Mouse (Mus musculus) cerebellum, postnatal 36 days (tissue): ENCODE results near the gene Calcoco1.

ENCODE experiments used
- DNase-seq, 2 experiments: peaks; one replicate each; pipeline ENCODE4 v3.0.0; 2021 to 2022; ENCODE audit warnings: mixed read lengths in 2 of 2

Calcoco1 gene

GRCm38 (mm10) chr15:102721980-102722475, at the start of gene Calcoco1:
Calcoco1 (minus strand) TSS chr15:102722178.
- DNase-seq = peak; percentile 94

GRCm38 (mm10) chr15:102770866-102771265, 48.9 kb upstream of the Calcoco1 start:
- no peak for DNase-seq

DNA sequence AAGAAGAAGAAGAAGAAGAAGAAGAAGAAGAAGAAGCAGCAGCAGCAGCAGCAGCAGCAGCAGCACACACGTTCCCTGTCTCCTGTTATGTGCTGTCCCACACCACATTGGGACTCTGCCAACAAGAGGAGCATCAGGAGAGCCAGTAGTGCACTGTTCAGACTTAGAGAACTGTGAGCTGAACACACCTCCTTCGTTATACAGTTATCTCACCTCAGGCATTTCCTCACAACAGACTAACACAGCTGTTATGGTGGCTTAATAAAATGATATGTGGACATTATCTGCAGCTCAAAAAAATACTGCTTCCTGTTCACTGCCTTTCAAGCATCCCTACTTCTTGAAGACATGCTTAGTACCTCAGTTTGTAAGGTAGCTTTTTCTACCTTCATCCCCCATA, 43.2 kb upstream of the Calcoco1 start:
- no peak for DNase-seq

DNA sequence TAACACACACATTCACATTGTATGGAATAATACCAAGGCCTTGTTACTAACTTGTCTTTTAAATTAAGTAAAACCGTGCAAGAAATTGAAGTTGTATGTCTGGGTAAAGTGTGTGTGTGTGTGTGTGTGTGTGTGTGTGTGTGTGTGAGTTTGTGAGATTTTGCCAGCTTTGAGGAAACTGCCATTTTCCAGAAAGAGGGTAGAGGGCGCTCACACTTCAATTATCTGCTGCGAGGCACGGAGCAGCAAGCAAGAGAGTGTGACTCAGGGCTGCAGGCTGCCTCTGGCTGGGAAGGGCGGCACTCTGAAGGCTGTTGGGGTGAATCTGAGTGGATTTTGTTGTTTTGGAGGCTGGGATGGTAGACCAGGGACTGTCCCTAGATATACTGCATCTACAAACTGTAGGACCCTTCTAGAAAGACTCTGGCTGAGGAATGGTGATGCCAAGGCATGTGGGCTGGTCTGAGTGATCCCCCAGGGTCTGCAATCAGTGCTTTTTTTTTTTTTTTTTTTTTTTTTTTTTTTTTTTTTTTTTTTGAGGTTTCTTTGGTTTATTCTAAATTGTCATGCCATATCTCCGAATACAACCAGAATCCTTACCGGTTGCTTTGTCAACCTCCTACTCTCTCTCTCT, 39.9 kb upstream of the Calcoco1 start:
- peak; percentile 45 to 50 for DNase-seq

DNA sequence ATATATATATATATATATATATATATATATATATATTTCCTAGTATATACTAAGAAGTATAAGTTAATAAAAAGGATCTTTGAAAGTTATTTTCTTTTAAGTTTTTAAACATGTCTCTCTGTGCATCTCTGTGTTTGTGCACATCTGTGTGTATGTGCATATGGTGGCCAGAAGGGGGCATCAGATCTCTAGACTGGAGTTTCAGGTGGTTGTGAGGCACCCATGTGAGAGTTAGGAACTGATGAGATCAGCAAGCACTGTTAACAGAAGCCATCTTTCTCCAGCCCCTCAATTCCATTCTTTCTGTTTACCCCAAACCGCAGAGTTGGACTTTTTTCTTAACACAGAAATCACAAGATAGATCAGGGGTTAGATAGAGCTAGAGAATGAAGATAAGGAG, 35.7 kb upstream of the Calcoco1 start:
- no peak for DNase-seq

DNA sequence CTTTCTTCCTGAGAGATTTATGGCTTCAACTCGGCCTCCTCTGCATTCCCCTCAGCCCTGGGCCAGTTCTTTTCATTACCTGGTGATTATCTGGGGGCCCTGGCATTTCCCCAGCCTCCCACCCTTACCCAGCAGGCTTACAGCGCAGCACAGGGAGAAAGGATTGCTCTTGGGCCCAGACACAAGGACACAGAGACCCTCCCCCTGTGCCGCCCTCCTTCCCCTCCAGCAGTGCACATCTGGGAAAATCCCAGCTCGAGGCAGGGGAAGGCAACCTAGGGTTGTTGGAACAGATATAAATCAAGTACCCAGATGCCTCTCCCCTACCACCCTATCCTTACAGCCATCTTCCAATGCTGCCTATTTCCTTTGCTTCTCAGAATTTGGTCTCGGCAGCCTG, 33.1 kb upstream of the Calcoco1 start:
- DNase-seq = no peak

GRCm38 (mm10) chr15:102754361-102754760, 32.4 kb upstream of the Calcoco1 start:
- DNase-seq = no peak

DNA sequence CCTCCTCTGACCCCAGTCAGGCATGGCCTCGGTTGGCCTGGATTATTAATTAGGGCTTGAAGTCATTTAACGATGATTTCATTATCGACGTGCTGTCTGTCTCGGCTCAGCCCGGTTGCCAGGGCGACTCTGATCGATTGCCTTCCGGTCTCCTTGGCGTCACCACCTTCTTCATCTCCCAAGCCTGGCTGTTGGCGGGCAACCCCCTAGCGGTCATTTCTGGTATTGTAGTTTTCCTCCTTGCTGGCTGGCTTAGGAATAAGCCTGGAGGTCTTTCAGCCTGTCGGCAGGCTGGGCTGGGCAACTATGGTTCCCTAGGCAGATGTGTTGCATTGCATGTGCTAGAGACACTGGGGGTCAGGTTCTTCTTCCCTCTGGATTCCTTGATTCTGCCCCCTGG, 31.2 kb upstream of the Calcoco1 start:
- DNase-seq = peak in 1 of 2 experiments; percentile 36

DNA sequence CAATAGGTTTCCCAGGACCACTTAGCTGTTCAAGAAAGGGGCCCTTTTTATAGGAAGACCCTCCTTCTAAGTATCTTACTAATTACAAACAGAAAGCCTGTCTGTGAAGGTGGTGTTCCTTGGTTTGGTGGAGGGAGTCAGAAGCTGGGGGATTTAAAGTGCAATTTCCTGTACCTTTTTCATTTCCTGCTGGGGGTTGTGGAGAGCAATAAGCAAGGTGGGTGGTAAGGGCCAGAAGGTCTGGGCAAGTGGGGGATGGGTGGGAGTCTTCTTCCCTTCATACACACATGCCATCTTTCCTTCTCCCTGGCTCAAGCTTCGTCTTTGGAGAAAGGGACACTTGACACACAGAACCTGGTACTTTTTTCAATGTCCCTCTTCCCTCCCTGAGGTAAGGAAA, 30.2 kb upstream of the Calcoco1 start:
- DNase-seq = no peak

DNA sequence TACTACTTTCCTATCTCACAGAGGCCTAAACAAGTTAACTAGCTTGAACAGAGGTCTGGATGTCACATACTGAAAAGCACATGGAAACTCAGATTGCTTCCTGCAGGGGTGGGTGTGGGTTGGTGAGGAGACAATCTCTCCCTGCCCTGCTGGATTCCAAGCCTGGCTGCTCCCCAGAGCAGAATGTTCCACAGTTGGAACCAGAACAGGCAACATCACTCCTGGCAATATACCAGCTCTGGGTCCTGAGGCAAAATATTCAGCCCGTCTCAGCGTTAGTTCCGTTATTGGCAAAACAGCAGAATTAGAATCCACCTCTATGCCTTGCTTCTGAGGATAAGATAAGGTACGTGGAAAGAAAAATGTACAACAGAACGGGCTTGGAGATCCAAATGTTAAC, 28.3 kb upstream of the Calcoco1 start:
- DNase-seq = no peak

DNA sequence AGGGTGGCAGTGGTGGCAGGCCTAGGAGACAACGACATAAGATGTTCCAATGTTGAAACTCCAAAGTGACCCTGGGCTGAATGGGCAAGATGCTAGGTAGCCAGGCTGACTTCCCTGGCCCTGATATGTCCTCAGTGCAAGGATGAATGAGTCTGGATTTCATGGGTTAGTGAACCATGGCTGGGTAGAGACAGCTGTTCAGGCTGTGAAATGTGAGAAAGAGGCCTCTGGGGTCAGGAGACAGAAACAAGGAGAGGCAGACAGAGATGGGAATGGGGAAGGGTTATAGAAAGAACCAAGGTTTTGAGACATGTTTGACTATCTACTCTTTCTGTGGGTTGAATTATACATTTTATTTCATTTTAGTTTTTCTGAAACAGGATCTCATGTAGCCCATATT, 27.1 kb upstream of the Calcoco1 start:
- DNase-seq = no peak

- no peak for DNase-seq
Observed at GRCm38 (mm10) chr15:102747853-102748252, 25.9 kb upstream of the Calcoco1 start.

DNA sequence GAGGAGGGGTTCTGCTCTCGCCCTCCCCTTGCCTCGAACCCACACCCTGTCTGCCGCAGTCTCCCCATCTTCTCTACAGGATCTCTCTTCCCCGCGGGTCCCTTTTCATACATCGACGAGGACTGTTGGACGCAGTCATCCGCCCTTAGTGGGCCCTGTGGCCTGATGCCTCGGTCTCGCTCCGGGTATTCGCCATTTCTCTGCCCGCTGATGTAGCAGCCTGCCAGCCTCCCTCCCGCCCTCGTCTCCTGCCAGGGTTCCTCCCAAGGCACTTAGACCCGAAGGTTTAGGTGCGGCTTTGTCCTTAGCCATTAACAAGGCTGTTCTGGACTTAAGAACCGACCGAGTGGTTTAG, 25.3 kb upstream of the Calcoco1 start:
- DNase-seq = peak; percentile 61 to 68

DNA sequence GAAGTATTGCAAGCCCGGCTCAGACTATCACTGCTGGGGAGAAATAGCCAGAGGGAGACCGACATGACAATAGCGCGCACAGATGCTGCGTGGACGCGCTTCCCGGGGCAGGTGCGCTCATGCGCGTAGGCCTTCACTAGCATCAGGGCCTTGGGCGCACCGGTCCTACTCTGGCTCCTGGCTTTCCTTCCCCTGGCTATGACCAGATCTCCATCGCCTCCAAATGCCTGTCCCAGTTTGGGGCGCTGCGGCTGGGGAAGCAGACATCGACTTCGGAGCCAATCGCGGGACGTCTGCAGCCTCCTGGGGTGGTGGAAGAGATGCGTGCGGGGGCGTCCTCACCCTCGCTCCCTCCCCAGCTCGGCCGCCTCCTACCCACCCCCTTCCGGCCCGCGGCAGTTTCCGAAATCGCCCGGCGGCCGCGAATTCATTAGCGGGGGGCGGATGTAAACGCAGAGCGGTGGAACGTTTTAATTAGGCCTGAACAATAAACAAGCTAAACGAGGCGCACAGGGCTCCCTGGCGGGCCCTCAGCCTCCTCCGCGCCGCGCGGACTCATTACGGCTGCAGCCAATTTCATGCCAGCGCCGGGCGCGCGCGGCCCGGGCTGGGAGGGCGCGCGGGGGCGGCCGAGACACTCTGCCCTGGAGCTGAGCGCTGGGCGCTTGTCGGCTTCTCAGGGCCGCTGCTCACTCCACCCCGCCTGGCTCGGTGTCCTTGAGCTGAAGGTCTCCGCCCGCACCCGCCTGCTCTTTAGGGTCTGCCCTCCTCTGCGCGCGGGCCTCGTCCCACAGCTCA, 24.7 kb upstream of the Calcoco1 start:
- peak; percentile 77 to 82 for DNase-seq

GRCm38 (mm10) chr15:102746126-102746487, 24.1 kb upstream of the Calcoco1 start:
- DNase-seq = no peak

GRCm38 (mm10) chr15:102745387-102745786, 23.4 kb upstream of the Calcoco1 start:
- no peak for DNase-seq

DNA sequence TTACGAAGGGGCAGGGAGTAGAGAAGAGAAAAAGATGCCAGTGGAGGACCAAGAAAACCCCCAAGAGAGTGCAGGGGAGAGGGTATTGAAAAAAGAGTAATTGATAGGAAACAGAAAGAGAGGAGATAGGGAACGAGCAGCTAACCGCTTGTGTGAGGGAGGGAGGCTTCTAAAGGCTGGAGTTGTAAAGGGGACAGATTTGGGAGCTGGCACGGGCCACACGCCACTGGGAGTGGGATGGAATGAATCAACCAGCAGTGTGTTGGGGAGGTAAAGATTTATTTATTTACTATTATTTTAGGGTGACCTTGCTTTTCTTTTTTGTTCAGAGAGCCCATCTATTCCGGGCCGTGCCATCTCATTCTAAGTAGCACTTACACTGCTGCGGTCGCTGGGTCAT, 22.9 kb upstream of the Calcoco1 start:
- no peak for DNase-seq

- DNase-seq = no peak
Observed at GRCm38 (mm10) chr15:102744416-102744815, 22.4 kb upstream of the Calcoco1 start.

DNA sequence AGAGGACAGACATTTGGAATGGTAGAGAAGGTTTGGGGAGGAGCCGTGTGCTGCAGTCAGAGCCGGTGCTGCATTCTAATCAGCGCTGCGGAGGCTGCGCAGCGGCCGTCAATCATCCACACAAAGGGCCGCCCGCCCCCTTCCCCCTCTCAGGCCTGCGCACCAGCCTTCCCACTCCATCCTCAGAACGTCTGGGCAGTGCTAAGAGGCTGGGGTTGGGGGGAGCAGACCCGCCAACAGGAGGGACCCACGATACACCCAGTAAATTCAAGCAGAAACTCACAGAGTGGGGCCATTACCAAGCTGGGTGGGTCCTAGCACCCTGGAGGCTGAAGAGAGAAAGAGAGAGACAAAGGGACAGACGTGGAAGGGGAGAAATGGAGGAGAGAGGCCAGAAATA, 22.0 kb upstream of the Calcoco1 start:
- DNase-seq = no peak

- no peak for DNase-seq
Observed at GRCm38 (mm10) chr15:102743196-102743595, 21.2 kb upstream of the Calcoco1 start.

GRCm38 (mm10) chr15:102742589-102742988, 20.6 kb upstream of the Calcoco1 start:
- peak; percentile 95 to 97 for DNase-seq

- peak; percentile 72 to 77 for DNase-seq
Observed at GRCm38 (mm10) chr15:102739520-102740297, 17.7 kb upstream of the Calcoco1 start.

DNA sequence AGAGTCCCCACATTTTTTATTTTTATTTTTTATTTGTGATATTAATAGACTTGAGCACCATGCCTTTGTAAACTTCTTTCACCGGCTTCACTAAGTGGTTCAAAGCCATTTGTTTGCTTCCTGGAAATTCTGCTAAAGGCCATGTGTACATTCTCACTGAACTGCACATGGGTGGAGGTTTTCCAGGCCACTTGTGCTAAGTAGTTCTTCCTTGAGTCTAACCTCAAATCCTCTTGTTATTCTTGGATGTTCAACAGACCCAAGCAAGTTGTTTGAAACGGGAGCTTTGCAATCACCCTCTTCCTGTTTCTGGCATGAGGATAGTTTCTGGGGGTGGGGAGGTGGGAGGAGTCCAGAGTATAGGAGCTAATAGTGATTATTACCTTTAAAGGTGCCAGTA, 16.5 kb upstream of the Calcoco1 start:
- DNase-seq = no peak

GRCm38 (mm10) chr15:102737092-102737491, 15.1 kb upstream of the Calcoco1 start:
- no peak for DNase-seq
